Mouse (Mus musculus) intestine, embryonic 14.5 days (tissue): ENCODE measurements around the gene Card10. TPM values are rescaled to one million over a fixed set of nuclear protein-coding genes. Genes with fewer than 3 reads are reported as not detected.

ENCODE experiments used
- ATAC-seq: fragments of 200-750 bp; cut with Nextera tagmentation; replicated peaks from 2 replicates; pipeline ENCODE4 v1.8.0; 2017; ENCODE audit warnings: low read depth, moderate number of reproducible peaks, moderate TSS enrichment, moderate library complexity; ENCODE audit not compliant: low FRiP score, low TSS enrichment
- DNase-seq: peaks from one replicate; pipeline ENCODE4 v3.0.0-alpha.2; 2018; ENCODE audit warnings: low spot score
- H3K27ac ChIP-seq: fragments of 300-500 bp; sonication (generic); 2 replicates; pipeline ENCODE4 v1.5.1; 2014; ENCODE audit warnings: low read depth, mild to moderate bottlenecking, control low read depth
- H3K27me3 ChIP-seq: fragments of 300-500 bp; sonication (generic); replicated peaks from 2 replicates; pipeline ENCODE4 v1.6.1; 2014; ENCODE audit warnings: low read length, control low read depth; ENCODE audit not compliant: control insufficient read depth, insufficient read depth
- H3K36me3 ChIP-seq: fragments of 300-500 bp; sonication (generic); 2 replicates; pipeline ENCODE4 v1.6.1; 2014; ENCODE audit warnings: low read length, control low read depth; ENCODE audit not compliant: control insufficient read depth, insufficient read depth
- H3K4me1 ChIP-seq: fragments of 300-500 bp; sonication (generic); replicated peaks from 2 replicates; pipeline ENCODE4 v1.6.1; 2014; ENCODE audit warnings: low read length, control low read depth, mixed read lengths; ENCODE audit not compliant: control insufficient read depth, insufficient read depth
- H3K4me2 ChIP-seq: fragments of 300-500 bp; sonication (generic); 2 replicates; pipeline ENCODE4 v1.6.1; 2014; ENCODE audit warnings: low read length
- H3K4me3 ChIP-seq: fragments of 300-500 bp; sonication (generic); 2 replicates; pipeline ENCODE4 v1.5.1; 2014; ENCODE audit warnings: low read depth, low read length, control low read depth, mixed read lengths
- H3K9ac ChIP-seq: fragments of 300-500 bp; sonication (generic); 2 replicates; pipeline ENCODE4 v1.6.1; 2014; ENCODE audit warnings: mild to moderate bottlenecking, low read length
- H3K9me3 ChIP-seq: fragments of 300-500 bp; sonication (generic); 2 replicates; pipeline ENCODE4 v1.6.1; 2016; ENCODE audit warnings: low read length, control low read depth; ENCODE audit not compliant: control insufficient read depth
- WGBS: fragments of 180-500 bp; shearing (Covaris S2); extraction: QIAGEN DNeasy Blood & Tissue Kit; methylation state at CpG from one replicate; pipeline ENCODE4 v1.1.7; 2014; 5-methylcytosine and 5-hydroxymethylcytosine counted together
- polyA plus RNA-seq: library from polyadenylated mRNA; unstranded; fragments of >200 nt; fragmentation: Nextera tagmentation; extraction: Ambion mirVana; gene quantifications from 2 replicates; pipeline ENCODE4 v1.2.1, GENCODE M21; 2014

Gene Card10
- polyA plus RNA-seq, 1 experiment from 2014 or later, result 8.6 TPM

DNA sequence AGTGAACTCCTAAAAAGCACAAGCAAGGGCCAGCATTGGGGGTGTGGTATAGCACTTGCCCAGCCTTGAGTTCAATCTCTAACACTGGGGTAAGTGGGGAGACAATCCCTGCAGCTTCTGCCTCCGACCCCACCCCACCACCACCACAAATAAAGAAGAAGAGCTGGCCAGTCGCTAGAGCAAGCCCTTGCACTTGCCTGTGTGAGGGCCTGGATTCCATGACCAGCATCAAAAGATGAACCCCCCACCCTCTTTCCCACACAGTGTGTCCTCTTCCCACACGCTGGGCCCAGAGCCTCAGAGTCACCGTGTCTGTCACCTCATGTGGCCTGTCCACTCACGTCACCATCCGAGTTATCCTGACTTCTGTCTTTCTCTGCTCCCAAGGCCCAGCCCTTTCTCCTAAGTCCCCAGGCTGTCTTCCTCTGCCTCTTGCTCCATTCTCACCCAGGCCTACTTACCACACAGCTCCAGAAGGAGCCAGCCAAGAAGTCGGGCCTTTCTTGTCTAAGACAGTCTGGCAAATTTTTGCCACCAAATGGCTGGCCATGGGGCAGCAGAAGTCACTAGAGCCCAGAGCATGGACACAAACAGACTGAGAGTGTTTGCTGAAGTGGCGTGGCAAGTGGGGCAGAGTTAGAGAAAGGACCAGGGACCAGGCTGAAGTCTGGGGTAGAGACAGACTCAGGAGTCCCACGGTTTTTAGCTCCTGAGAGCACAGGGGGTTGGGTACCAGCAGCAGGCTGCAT is 32.4 kb downstream of the Card10 start:
- H3K4me2 ChIP-seq, result 0 out of 2 replicates have a peak overlapping the region, but pooled peaks have one; percentile 38
- no peak overlapping the region for H3K9ac ChIP-seq
- H3K4me3 ChIP-seq, result no peak overlapping the region
- H3K27me3 ChIP-seq, result no peaks in the 10 kb centered on the region
- WGBS, result 54% methylated on average over 9 of the region's 9 CpGs
- DNase-seq (no peak), ATAC-seq (no peak)
- no peaks in the 10 kb centered on the region for H3K36me3 ChIP-seq
- H3K4me1 ChIP-seq, result peaks cover 6% of the 10 kb centered on the region
- H3K9me3 ChIP-seq, result 0 out of 2 replicates have a peak, but pooled peaks cover 3% of the 10 kb centered on the region
- H3K27ac ChIP-seq, result peak overlapping the region; percentile 29; the same call in 1 of the 2 replicates

DNA sequence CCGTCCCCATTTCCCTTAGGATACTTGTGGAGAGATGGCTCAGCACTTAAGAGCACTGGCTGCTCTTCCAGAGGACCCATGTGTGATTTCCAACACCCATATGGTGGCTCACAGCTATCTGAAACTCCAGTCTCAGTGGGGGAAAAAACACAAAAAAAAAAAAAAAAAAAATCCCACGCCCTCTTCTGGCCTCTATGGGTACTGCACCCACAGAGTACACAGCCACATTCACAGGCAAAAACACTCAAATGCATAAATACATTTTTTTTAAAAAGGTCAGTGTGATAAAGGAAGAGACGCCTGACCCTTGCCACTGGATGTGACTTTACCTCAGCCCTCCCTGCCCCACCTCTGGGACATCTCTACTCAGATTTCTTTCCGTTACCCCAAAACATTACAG is 33.8 kb downstream of the Card10 start:
- ATAC-seq (no peak), DNase-seq (no peak)
- H3K9ac ChIP-seq, result no peak overlapping the region
- WGBS, result 86% methylated on average over 4 of the region's 4 CpGs
- no peaks in the 10 kb centered on the region for H3K36me3 ChIP-seq
- H3K4me3 ChIP-seq, result no peak overlapping the region
- H3K9me3 ChIP-seq, result 0 out of 2 replicates have a peak, but pooled peaks cover 3% of the 10 kb centered on the region
- no peak overlapping the region for H3K4me2 ChIP-seq
- H3K4me1 ChIP-seq, result peaks cover 6% of the 10 kb centered on the region
- no peak overlapping the region for H3K27ac ChIP-seq
- H3K27me3 ChIP-seq, result no peaks in the 10 kb centered on the region

DNA sequence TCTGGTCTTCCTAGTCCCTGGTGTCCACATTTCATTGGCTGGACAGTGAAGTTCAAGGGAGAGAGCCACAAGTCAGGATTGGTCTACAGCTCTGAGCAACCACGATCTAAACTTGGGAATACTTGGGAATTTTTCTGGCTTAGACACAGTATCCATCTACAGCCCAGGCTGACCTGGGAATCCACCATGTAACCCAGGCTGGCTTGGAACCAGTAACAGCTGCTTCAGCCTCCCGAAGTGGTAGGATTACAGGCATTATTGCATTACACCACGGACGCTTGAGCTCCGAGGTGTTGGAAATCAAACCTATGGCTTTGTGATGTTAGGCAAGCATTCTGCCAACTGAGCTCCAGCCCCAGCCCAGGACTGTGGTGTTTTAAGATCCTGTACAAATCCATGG is 39.1 kb downstream of the Card10 start:
- H3K27me3 ChIP-seq, result no peaks in the 10 kb centered on the region
- DNase-seq (no peak), ATAC-seq (no peak)
- H3K9me3 ChIP-seq, result no peaks in the 10 kb centered on the region
- no peak overlapping the region for H3K4me2 ChIP-seq
- no peaks in the 10 kb centered on the region for H3K4me1 ChIP-seq
- no peak overlapping the region for H3K9ac ChIP-seq
- H3K4me3 ChIP-seq, result no peak overlapping the region
- H3K36me3 ChIP-seq, result no peaks in the 10 kb centered on the region
- no peak overlapping the region for H3K27ac ChIP-seq
- WGBS, result 87% methylated on average over 5 of the region's 5 CpGs

DNA sequence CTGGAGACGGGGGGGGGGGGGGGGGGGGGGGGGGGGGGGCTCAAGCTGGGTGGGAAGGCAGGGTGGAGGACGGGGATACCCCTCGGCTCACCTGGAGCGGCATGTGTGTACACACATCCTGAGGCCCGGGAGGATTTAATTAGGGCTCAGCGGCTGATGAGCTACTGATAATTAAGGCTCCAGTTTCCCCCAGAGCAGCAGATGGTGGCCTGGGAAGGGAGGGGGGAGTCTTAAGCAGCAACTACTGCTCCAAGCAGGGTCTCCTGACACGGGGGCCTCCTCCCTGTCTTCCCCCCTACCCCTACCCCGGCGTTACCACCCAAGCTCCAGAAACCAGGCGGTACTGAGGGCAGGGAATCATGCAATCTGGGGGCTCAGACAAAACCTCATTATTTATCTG is 39.6 kb downstream of the Card10 start:
- WGBS, result 54% methylated on average over 9 of the region's 10 CpGs
- Histone ChIP-seq H3K27ac (no peak overlapping the region), H3K4me3 (no peak overlapping the region), H3K36me3 (no peaks in the 10 kb centered on the region), H3K9me3 (no peaks in the 10 kb centered on the region), H3K4me2 (no peak overlapping the region), H3K9ac (no peak overlapping the region), H3K27me3 (no peaks in the 10 kb centered on the region), H3K4me1 (no peaks in the 10 kb centered on the region)
- DNase-seq (no peak), ATAC-seq (no peak)

DNA sequence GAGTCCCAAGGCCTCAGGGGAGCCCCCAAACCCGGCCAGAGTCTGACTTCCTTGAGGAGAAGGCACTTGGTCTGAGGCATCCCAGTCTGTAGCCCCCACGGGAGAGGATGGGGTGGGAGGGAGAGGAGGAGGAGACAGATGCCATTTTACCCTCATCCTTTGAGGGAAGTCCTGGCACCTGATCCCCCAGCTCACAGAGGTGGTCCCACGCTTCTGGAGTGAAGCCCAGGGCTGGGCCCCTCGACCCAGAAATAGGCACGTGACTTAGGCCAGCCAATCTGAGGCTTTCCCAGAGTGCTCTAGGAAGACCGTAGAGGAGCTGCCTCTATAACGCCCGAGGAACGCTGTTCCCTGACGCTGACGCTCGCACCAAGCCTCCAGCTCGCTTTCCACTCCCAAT is 41.7 kb downstream of the Card10 start:
- WGBS, result 79% methylated on average over 13 of the region's 13 CpGs
- H3K4me3 ChIP-seq, result no peak overlapping the region
- H3K27me3 ChIP-seq, result no peaks in the 10 kb centered on the region
- H3K4me2 ChIP-seq, result no peak overlapping the region
- H3K9me3 ChIP-seq, result no peaks in the 10 kb centered on the region
- H3K27ac ChIP-seq, result no peak overlapping the region
- H3K9ac ChIP-seq, result no peak overlapping the region
- no peaks in the 10 kb centered on the region for H3K36me3 ChIP-seq
- ATAC-seq, result no peak
- H3K4me1 ChIP-seq, result no peaks in the 10 kb centered on the region
- DNase-seq, result no peak

DNA sequence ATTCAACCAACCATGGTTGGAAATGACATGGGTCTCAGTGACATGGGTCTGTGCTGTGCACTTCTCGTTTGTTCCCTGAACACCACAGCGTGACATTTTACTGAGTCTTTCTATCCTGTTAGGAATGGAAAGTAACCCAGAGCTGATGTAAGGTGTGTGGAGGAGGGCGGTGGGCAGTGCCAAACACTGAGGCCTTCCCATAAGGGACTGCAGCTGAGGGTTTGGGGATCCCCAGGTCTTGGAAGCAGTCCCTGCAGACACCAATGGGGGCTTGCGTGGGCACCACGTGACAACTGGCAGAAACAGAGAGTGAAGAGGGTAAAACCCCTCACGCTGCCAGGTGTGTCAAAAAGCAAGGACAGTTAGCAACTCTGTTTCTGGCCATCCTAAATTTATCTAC is 44.7 kb downstream of the Card10 start:
- Histone ChIP-seq H3K4me3 (no peak overlapping the region), H3K27ac (no peak overlapping the region), H3K36me3 (no peaks in the 10 kb centered on the region), H3K9me3 (no peaks in the 10 kb centered on the region), H3K4me1 (no peaks in the 10 kb centered on the region), H3K9ac (no peak overlapping the region), H3K27me3 (no peaks in the 10 kb centered on the region), H3K4me2 (no peak overlapping the region)
- DNase-seq (no peak), ATAC-seq (no peak)
- 88% methylated on average over 6 of the region's 6 CpGs for whole genome bisulfite sequencing

DNA sequence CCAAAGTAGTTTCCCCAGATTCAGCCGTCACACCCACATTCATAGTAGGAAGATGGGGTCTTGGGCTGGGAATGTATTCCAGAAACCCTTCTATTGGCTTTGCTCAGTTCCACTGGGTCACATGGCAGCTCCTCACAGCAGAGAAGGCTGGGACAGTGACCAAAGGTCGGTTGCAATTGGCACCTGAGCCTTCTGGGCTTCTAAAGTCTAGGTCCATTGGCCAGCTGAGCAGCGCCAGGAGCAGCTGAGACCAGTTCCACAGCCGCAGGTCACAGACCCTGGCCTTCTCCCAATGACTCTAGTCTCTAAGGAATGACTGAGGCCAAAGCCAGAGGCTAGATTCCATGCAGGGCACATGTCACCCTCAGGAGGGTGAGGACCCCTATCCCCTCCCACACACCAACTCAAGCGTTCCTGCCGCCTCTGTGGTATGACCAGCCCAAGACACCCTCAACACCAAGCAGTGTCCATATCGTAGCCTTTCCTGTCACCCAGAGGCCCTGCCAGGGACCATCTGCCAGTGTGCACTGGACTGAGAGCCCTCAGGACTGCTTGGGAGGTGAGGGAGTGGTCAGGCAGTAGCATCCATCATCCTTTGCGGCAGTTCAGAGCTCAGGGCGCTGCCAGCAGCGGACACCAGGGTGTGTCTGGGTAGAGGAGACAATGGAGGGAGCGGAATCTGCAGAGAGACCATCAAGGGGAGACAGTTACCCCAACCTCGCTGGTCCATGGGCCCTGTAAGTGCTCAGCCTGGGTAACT is 46.7 kb downstream of the Card10 start:
- Histone ChIP-seq H3K4me3 (no peak overlapping the region), H3K4me2 (no peak overlapping the region), H3K9ac (no peak overlapping the region), H3K27me3 (no peaks in the 10 kb centered on the region), H3K36me3 (no peaks in the 10 kb centered on the region), H3K4me1 (no peaks in the 10 kb centered on the region), H3K9me3 (no peaks in the 10 kb centered on the region), H3K27ac (no peak overlapping the region)
- ATAC-seq (no peak), DNase-seq (no peak)
- 64% methylated on average over 12 of the region's 12 CpGs for WGBS

DNA sequence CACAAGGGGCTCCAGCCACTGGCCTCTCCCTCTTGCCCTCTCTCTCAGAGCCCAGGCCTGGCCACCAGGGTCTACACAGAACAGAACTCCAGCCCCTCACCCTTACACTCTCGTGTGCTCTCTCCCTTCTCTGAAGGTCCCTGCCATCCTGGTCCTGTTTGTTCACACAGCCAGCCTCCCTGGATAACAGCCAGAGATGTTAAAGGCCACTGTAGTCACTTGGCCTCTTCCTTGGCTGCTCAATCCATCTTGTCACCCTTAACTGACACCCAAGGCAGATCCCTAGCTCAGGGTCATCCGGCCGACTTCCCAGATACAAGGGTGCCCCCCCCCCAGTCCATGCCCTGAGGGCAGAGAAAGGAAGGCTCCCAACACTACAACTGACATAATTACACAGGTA is 47.6 kb downstream of the Card10 start:
- DNase-seq, result no peak
- Histone ChIP-seq H3K27ac (no peak overlapping the region), H3K4me1 (no peaks in the 10 kb centered on the region), H3K9ac (no peak overlapping the region), H3K27me3 (no peaks in the 10 kb centered on the region), H3K9me3 (no peaks in the 10 kb centered on the region), H3K4me3 (no peak overlapping the region), H3K4me2 (no peak overlapping the region), H3K36me3 (no peaks in the 10 kb centered on the region)
- ATAC-seq, result no peak
- 73% methylated on average over 3 of the region's 3 CpGs for WGBS
